ENCODE assay signal across 8 mouse cellular contexts in genomic region chr11:6406251-6407161, GRCm38 (mm10). TPM values are rescaled to one million over a fixed set of nuclear protein-coding genes. Genes with fewer than 3 reads are reported as not detected.
DNase-seq lines count a peak whose midpoint lies in the region; ATAC-seq and TF ChIP-seq lines count a peak whose summit lies in the region.

No protein-coding gene starts in this region.

- peak; percentile 59 for ATAC-seq in heart, postnatal 0 days (ENCODE audit: insufficient read depth, low read depth)
- peak; percentile 56 for ATAC-seq in megakaryocyte progenitor cell, adult 5-6 weeks (replicated peaks; ENCODE audit: poor library complexity)

- no peak for DNase-seq in CH12.LX (ENCODE audit: extremely low read depth)
- no peak for DNase-seq in forebrain, embryonic 10.5 days (ENCODE audit: extremely low spot score, low spot score)
- DNase-seq in heart, postnatal 0 days (ENCODE audit: low spot score), result peak; percentile 87
- DNase-seq in kidney, postnatal 25 days, result peak; percentile 90 to 95
- DNase-seq in thymus, adult 18-20 months, result peak; percentile 52 to 58
- DNase-seq in spleen, postnatal 36 days (ENCODE audit: low spot score in 2 of 2), result no peak

- no peaks in the 10 kb centered on the region for H3K79me2 ChIP-seq in CH12.LX (replicated peaks; ENCODE audit: control insufficient read depth, extremely low read depth, insufficient read depth, poor library complexity, severe bottlenecking)

- peaks cover 3 to 22% of the 10 kb centered on the region in 2 experiments for H3K4me1 ChIP-seq in CH12.LX (ENCODE audit: control insufficient read depth in 1 of 2, insufficient read depth in 2 of 2)
- peaks cover 1% of the 10 kb centered on the region for H3K4me1 ChIP-seq in bone marrow, adult 2 months (ENCODE audit: control insufficient read depth, insufficient read depth, low read length)
- peaks cover 27% of the 10 kb centered on the region for H3K4me1 ChIP-seq in forebrain, embryonic 10.5 days
- H3K4me1 ChIP-seq in heart, postnatal 0 days (ENCODE audit: control insufficient read depth, insufficient read depth), result peaks cover 34% of the 10 kb centered on the region

- dilution Hi-C loops in CH12.LX (cut with MboI; ENCODE audit: extremely low pct_ligation_motif_present, extremely low pct_unique_long_range_greater_than_20kb, low sequenced_read_pairs), result no loop called here

- no peak overlapping the region for H3K27ac ChIP-seq in CH12.LX (ENCODE audit: insufficient read depth, low read depth)
- peak overlapping the region; percentile 3; the same call in 1 of the 2 replicates for H3K27ac ChIP-seq in bone marrow, adult 2 months (ENCODE audit: control insufficient read depth, insufficient read depth, low read depth, low read length, poor library complexity)
- peak overlapping the region; percentile 44; the same call in 1 of the 2 replicates for H3K27ac ChIP-seq in forebrain, embryonic 10.5 days
- peak overlapping the region; percentile 91 for H3K27ac ChIP-seq in heart, postnatal 0 days (ENCODE audit: low read depth)

- no peaks in the 10 kb centered on the region for H3K9me3 ChIP-seq in CH12.LX (replicated peaks; ENCODE audit: low read length)
- no peaks in the 10 kb centered on the region for H3K9me3 ChIP-seq in forebrain, embryonic 10.5 days
- no peaks in the 10 kb centered on the region for H3K9me3 ChIP-seq in heart, postnatal 0 days (replicated peaks; ENCODE audit: control insufficient read depth, low read length)

- WGBS in bone marrow, adult 2 months, result 28% methylated on average over 14 of the region's 14 CpGs
- 55% methylated on average over 14 of the region's 14 CpGs for WGBS in forebrain, embryonic 10.5 days
- WGBS in heart, postnatal 0 days, result 22% methylated on average over 14 of the region's 14 CpGs

- peak; percentile 52 for TF ChIP-seq POLR2A in CH12.LX (IDR thresholded peaks at IDR 0.05; ENCODE audit: low read depth, low read length)
- TF ChIP-seq POLR2A in bone marrow, adult 2 months (IDR thresholded peaks at IDR 0.05; ENCODE audit: borderline replicate concordance, control insufficient read depth, low read depth, low read length), result no peak

- no peak overlapping the region for H3K4me2 ChIP-seq in CH12.LX (ENCODE audit: insufficient read depth, low read depth, poor library complexity, severe bottlenecking)
- H3K4me2 ChIP-seq in heart, postnatal 0 days (ENCODE audit: low read depth, low read length), result peak overlapping the region; percentile 6; the same call in 1 of the 2 replicates

- TF ChIP-seq EP300 in CH12.LX (IDR thresholded peaks at IDR 0.05; ENCODE audit: low read length), result no peak
- TF ChIP-seq EP300 in heart, postnatal 0 days (IDR thresholded peaks at IDR 0.05; ENCODE audit: low read depth), result peak; percentile 73; the same call in 1 of the 2 replicates

- in situ Hi-C loops in CH12.LX (cut with MboI; ENCODE audit: low pct_ligation_motif_present, low pct_unique_long_range_greater_than_20kb, low sequenced_read_pairs), result no loop called here

- no peak for TF ChIP-seq CTCF in CH12.LX (conservative IDR thresholded peaks at IDR 0.05 in 1 of 2, IDR thresholded peaks at IDR 0.05 in 1 of 2; ENCODE audit: low read depth in 2 of 2, low read length in 2 of 2)
- no peak for TF ChIP-seq CTCF in bone marrow, adult 2 months (IDR thresholded peaks at IDR 0.05; ENCODE audit: control insufficient read depth, insufficient read depth, low read length)
- no peak for TF ChIP-seq CTCF in heart, postnatal 0 days (IDR thresholded peaks at IDR 0.05; ENCODE audit: low read depth)

- H3K4me3 ChIP-seq in CH12.LX (replicated peaks in 1 of 3; ENCODE audit: low read depth in 2 of 3, low read length in 2 of 3, poor library complexity in 1 of 3), result no peak overlapping the region
- no peak overlapping the region for H3K4me3 ChIP-seq in bone marrow, adult 2 months (replicated peaks; ENCODE audit: control insufficient read depth, low read depth, low read length)
- 0 out of 2 replicates have a peak overlapping the region, but pooled peaks have one; percentile 1 for H3K4me3 ChIP-seq in forebrain, embryonic 10.5 days
- H3K4me3 ChIP-seq in heart, postnatal 0 days (ENCODE audit: low read depth, low read length), result no peak overlapping the region

- no peak overlapping the region for H3K9ac ChIP-seq in CH12.LX (ENCODE audit: insufficient read depth, low read depth)
- peak overlapping the region; percentile 1; the same call in 1 of the 2 replicates for H3K9ac ChIP-seq in heart, postnatal 0 days (replicated peaks; ENCODE audit: low read depth, low read length)

- TF ChIP-seq RAD21 in CH12.LX (IDR thresholded peaks at IDR 0.05; ENCODE audit: low read depth, low read length), result no peak

- H3K36me3 ChIP-seq in CH12.LX (replicated peaks in 1 of 2; ENCODE audit: control insufficient read depth in 1 of 2, insufficient read depth in 1 of 2, low read length in 1 of 2), result peaks cover 50 to 62% of the 10 kb centered on the region in 2 experiments
- H3K36me3 ChIP-seq in forebrain, embryonic 10.5 days (replicated peaks), result peaks cover 54% of the 10 kb centered on the region
- peaks cover 41% of the 10 kb centered on the region for H3K36me3 ChIP-seq in heart, postnatal 0 days (replicated peaks; ENCODE audit: control insufficient read depth, insufficient read depth, low read length)

- no peaks in the 10 kb centered on the region for H3K27me3 ChIP-seq in CH12.LX (replicated peaks)
- H3K27me3 ChIP-seq in forebrain, embryonic 10.5 days (ENCODE audit: poor library complexity, severe bottlenecking), result no peaks in the 10 kb centered on the region
- no peaks in the 10 kb centered on the region for H3K27me3 ChIP-seq in heart, postnatal 0 days (ENCODE audit: control insufficient read depth, insufficient read depth, low read length)

TF ChIP-seq in CH12.LX, 34 proteins besides CTCF, POLR2A, EP300 and RAD21:
- TF ChIP-seq TBP (conservative IDR thresholded peaks at IDR 0.05; ENCODE audit: low read depth, low read length) (no peak), ZMIZ1 (IDR thresholded peaks at IDR 0.05; ENCODE audit: low read depth, low read length) (0 out of 2 replicates have a peak, but pooled peaks have one; percentile 21)

RNA-seq across cellular contexts. Expression of gene Ppia, which starts 8.7 kb away (rescaled TPM):
- total RNA-seq in CH12.LX (2012; rRNA removed) (8,867 and 10,240 TPM in 2 replicates), CH12.LX (2014; rRNA removed) (9,428 and 9,904 TPM in 2 replicates)
- polyA plus RNA-seq in CH12.LX (2012; ENCODE audit: insufficient read length, low read depth), result 5,045 and 5,764 TPM in 2 replicates
- polyA plus RNA-seq in bone marrow, adult 2 months (2011; ENCODE audit: insufficient read depth, insufficient read length, low replicate concordance, missing spikeins), result 659 and 720 TPM in 2 replicates
- 6,009 and 6,074 TPM in 2 replicates for polyA plus RNA-seq in forebrain, embryonic 10.5 days (2016; fragmentation: Nextera tagmentation; extraction: Ambion mirVana)
- total RNA-seq in heart, postnatal 0 days (2014; rRNA removed; ENCODE audit: low replicate concordance), result 2,268 and 2,353 TPM in 2 replicates
- 3,654 and 3,756 TPM in 2 replicates for polyA plus RNA-seq in heart, postnatal 0 days (2015; fragmentation: Nextera tagmentation; extraction: Ambion mirVana)
- total RNA-seq in megakaryocyte progenitor cell, adult 5-6 weeks (2015), result 5,512 and 5,729 TPM in 2 replicates
- 1,825 and 2,581 TPM in 2 replicates for total RNA-seq in megakaryocyte progenitor cell, adult 5-6 weeks (2017)

RNA-seq across cellular contexts. Expression of gene Zmiz2, which starts 17.6 kb away (rescaled TPM):
- total RNA-seq in CH12.LX (2012; rRNA removed) (33.1 and 46.3 TPM in 2 replicates), CH12.LX (2014; rRNA removed) (8.5 and 10.6 TPM in 2 replicates)
- 197 and 238 TPM in 2 replicates for polyA plus RNA-seq in CH12.LX (2012; ENCODE audit: insufficient read length, low read depth)
- polyA plus RNA-seq in bone marrow, adult 2 months (2011; ENCODE audit: insufficient read depth, insufficient read length, low replicate concordance, missing spikeins), result 24.8 and 42.3 TPM in 2 replicates
- 13.6 and 15.9 TPM in 2 replicates for polyA plus RNA-seq in forebrain, embryonic 10.5 days (2016; fragmentation: Nextera tagmentation; extraction: Ambion mirVana)
- 42.3 and 45.4 TPM in 2 replicates for total RNA-seq in heart, postnatal 0 days (2014; rRNA removed; ENCODE audit: low replicate concordance)
- 6.9 and 7.0 TPM in 2 replicates for polyA plus RNA-seq in heart, postnatal 0 days (2015; fragmentation: Nextera tagmentation; extraction: Ambion mirVana)
- 40.9 and 42.0 TPM in 2 replicates for total RNA-seq in megakaryocyte progenitor cell, adult 5-6 weeks (2015)
- 8.2 and 11.9 TPM in 2 replicates for total RNA-seq in megakaryocyte progenitor cell, adult 5-6 weeks (2017)

RNA-seq across cellular contexts. Expression of gene H2afv, which starts 37.7 kb away (rescaled TPM):
- total RNA-seq in CH12.LX (2012; rRNA removed) (51.4 and 73.2 TPM in 2 replicates), CH12.LX (2014; rRNA removed) (37.8 and 46.6 TPM in 2 replicates)
- polyA plus RNA-seq in CH12.LX (2012; ENCODE audit: insufficient read length, low read depth), result 63.7 and 67.6 TPM in 2 replicates
- polyA plus RNA-seq in bone marrow, adult 2 months (2011; ENCODE audit: insufficient read depth, insufficient read length, low replicate concordance, missing spikeins), result 139 and 217 TPM in 2 replicates
- 844 and 848 TPM in 2 replicates for polyA plus RNA-seq in forebrain, embryonic 10.5 days (2016; fragmentation: Nextera tagmentation; extraction: Ambion mirVana)
- total RNA-seq in heart, postnatal 0 days (2014; rRNA removed; ENCODE audit: low replicate concordance), result 106 and 157 TPM in 2 replicates
- 213 and 232 TPM in 2 replicates for polyA plus RNA-seq in heart, postnatal 0 days (2015; fragmentation: Nextera tagmentation; extraction: Ambion mirVana)
- 174 and 176 TPM in 2 replicates for total RNA-seq in megakaryocyte progenitor cell, adult 5-6 weeks (2015)
- total RNA-seq in megakaryocyte progenitor cell, adult 5-6 weeks (2017), result 134 and 144 TPM in 2 replicates

Comparison
In these comparisons a context has a peak if more than half of its experiments do, and no peak if none do; other contexts are left out.
1. DNase-seq: peak in heart, postnatal 0 days (single experiment), kidney, postnatal 25 days (2 of 2) and thymus, adult 18-20 months (2 of 2); none in CH12.LX (single experiment), forebrain, embryonic 10.5 days (single experiment) and spleen, postnatal 36 days (0 of 2).